Mouse (Mus musculus): ENCODE results near the gene Cgrrf1. TPM values are rescaled to one million over a fixed set of nuclear protein-coding genes. Genes with fewer than 3 reads are reported as not detected.
"Not testable (repeated sequence)": the region's sequence is repeated elsewhere in the genome, so short reads cannot be mapped to it uniquely, and the experiment has no call there.

The Cgrrf1 gene
- polyA plus RNA-seq, 1 experiment from 2014 or later, result 33.8 TPM

DNA sequence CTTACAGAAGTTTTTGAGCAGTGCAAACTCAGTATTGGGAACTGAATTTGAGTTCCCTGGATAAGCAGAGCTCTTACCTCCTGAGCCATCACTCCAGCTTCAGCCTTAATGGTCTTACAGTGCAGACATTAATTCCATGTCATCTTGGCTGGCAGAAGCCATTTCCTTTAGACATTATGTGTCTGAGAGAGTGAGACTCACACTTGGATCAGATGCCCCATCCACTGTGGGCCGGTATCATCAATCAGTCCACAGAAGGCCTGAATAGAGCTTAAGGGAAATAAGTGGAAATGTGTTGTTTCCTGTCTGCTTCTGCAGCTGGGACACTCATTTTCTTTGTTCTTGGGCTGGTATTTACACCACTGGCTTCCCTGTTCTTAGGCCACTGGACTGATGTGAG lies 28.1 kb upstream of the Cgrrf1 start:
- peaks cover 4% of the 10 kb centered on the region; the same call in 1 of the 2 replicates for H3K4me1 ChIP-seq
- 79% methylated on average over 1 of the region's 1 CpGs for WGBS
- no peak overlapping the region for H3K4me3 ChIP-seq
- H3K9me3 ChIP-seq, result no peaks in the 10 kb centered on the region
- DNase-seq (ENCODE audit: low spot score), result no peak
- no peaks in the 10 kb centered on the region for H3K27me3 ChIP-seq (ENCODE audit: insufficient read depth, poor library complexity, severe bottlenecking)
- peaks cover 11% of the 10 kb centered on the region for H3K36me3 ChIP-seq
- no peak overlapping the region for H3K27ac ChIP-seq

DNA sequence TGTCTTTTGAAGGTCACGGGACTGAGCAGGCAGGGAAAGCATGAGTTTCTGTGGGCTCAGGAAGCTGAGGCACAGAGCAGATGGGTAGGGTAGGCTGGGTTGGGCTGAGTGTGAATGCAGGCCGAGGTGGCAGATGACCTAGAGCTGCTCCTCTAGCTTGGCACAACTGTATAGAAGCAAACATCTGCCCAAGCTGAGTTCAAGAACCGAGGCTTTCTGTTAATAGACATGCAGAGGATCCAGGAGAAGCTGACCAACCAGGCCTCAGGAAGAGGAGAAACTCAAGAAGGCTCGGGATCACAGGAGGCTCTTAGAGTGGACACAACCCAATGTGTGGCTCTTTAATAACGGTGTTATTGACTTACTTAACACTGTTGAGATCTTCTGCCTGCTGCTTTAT lies 25.7 kb upstream of the Cgrrf1 start:
- 83% methylated on average over 5 of the region's 5 CpGs for WGBS
- Histone ChIP-seq H3K4me3 (no peak overlapping the region), H3K9me3 (no peaks in the 10 kb centered on the region), H3K36me3 (peaks cover 24% of the 10 kb centered on the region; the same call in 1 of the 2 replicates), H3K27ac (no peak overlapping the region), H3K4me1 (no peaks in the 10 kb centered on the region; the same call in 1 of the 2 replicates), H3K27me3 (ENCODE audit: insufficient read depth, poor library complexity, severe bottlenecking) (no peaks in the 10 kb centered on the region)
- DNase-seq (ENCODE audit: low spot score), result no peak

DNA sequence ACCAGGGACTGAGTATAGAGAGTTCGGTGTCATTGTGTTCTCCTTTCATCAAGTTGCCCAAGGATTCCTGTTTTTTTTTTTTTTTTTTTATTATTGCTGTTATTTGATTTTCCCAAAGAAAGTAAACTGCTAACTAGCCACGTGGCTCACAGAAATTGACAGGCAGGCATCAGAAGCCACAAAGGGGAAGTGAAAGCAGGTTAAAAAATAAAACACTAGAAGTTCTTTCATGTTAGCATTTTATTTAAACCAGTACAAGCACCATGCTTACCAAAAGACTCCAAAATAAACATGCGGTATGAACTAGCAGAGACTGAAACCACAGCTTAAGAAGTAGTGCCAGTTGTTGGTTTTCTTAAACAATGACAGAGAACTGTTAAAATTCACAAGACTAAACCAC lies 24.0 kb upstream of the Cgrrf1 start:
- no peak overlapping the region for H3K4me3 ChIP-seq
- H3K27me3 ChIP-seq (ENCODE audit: insufficient read depth, poor library complexity, severe bottlenecking), result no peaks in the 10 kb centered on the region
- H3K9me3 ChIP-seq, result no peaks in the 10 kb centered on the region
- no peaks in the 10 kb centered on the region for H3K4me1 ChIP-seq
- no peak overlapping the region for H3K27ac ChIP-seq
- H3K36me3 ChIP-seq, result peaks cover 40% of the 10 kb centered on the region
- 82% methylated on average over 3 of the region's 3 CpGs for WGBS
- DNase-seq (ENCODE audit: low spot score), result no peak

DNA sequence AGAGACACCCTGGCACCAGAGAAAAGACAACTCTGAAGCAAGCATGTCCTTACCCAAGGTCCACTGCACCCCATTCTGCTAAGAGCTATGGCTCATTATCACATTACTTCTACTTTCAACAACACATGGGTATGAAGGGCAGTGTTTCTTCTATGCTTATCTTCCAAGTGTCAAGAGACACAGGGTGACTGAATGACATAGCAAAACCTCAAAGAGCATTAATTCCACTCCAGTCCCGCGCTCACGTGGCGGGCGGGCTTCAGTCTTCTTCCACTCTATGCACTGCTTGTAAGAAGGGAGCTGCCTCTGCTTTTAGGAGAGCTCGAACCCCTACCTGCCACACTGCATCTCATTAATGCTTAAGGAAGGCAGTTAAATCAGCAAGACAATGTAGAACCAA lies 16.3 kb upstream of the Cgrrf1 start:
- no peaks in the 10 kb centered on the region for H3K27me3 ChIP-seq (ENCODE audit: insufficient read depth, poor library complexity, severe bottlenecking)
- DNase-seq (ENCODE audit: low spot score), result peak; percentile 80
- 54% methylated on average over 6 of the region's 6 CpGs for WGBS
- H3K9me3 ChIP-seq, result no peaks in the 10 kb centered on the region
- peaks cover 11% of the 10 kb centered on the region for H3K4me1 ChIP-seq
- no peak overlapping the region for H3K27ac ChIP-seq
- no peak overlapping the region for H3K4me3 ChIP-seq
- H3K36me3 ChIP-seq, result peaks cover 56% of the 10 kb centered on the region

DNA sequence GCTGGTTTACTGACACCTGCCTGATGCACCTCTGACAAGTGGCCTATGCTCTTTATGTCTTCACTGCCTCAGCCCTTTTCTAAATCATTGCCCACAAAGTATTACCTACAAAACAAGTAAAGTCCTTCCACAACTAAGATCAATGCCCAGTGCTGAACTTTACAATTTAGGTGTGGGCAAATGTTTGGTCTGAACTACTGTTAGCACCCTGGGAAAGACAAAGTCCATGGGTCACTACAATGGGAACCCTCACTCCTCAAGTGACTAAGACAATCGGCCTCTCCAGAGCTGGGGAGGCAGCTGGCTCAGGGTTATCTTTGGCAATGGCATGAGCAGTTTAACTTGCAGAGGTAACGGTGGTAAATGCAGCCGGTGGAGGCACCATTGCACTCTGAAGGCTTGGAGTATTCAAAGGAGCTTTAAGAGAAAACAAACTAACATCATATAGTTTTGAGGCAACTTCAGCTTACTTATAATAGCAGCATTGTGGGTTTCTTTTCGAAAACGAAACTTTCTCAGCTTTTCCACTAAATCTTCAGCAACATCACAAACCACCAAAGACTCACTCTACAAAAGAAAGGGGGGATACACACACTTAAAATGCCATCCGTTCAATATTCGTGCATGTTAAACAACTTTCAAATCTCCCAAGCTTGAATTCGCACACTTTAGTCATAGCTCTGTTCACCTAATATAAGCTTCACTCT lies 14.9 kb upstream of the Cgrrf1 start:
- peaks cover 44% of the 10 kb centered on the region for H3K36me3 ChIP-seq

DNA sequence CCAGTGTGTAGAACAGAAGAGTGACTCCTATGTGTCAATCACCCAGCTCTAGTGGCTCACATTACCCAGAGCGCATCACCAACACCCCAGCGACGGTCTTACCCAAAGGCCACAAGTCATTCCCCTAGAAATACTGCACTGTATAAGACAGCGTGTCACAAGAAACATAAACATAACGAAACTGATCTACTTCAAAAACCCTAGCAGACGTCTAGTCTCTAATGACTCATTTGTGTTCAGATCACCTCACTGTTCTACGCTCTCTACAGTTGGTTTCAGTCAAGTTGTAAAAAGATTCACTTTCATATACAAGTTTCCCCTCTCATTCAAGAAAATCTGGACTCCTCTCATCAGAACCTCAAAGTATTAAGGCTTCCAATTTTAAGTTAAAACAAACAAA lies 13.2 kb upstream of the Cgrrf1 start:
- H3K36me3 ChIP-seq, result peaks cover 27% of the 10 kb centered on the region
- H3K27me3 ChIP-seq (ENCODE audit: insufficient read depth, poor library complexity, severe bottlenecking), result peaks cover 6% of the 10 kb centered on the region; the same call in 1 of the 2 replicates
- no peak for DNase-seq (ENCODE audit: low spot score)
- H3K9me3 ChIP-seq, result no peaks in the 10 kb centered on the region
- H3K27ac ChIP-seq, result no peak overlapping the region
- peaks cover 21% of the 10 kb centered on the region for H3K4me1 ChIP-seq
- no peak overlapping the region for H3K4me3 ChIP-seq
- WGBS, result 92% methylated on average over 7 of the region's 7 CpGs

More for the DNA sequence above, 14.9 kb upstream of the Cgrrf1 start:
- Histone ChIP-seq H3K27ac (no peak overlapping the region), H3K9me3 (no peaks in the 10 kb centered on the region), H3K4me3 (no peak overlapping the region), H3K27me3 (ENCODE audit: insufficient read depth, poor library complexity, severe bottlenecking) (no peaks in the 10 kb centered on the region), H3K4me1 (peaks cover 18% of the 10 kb centered on the region)
- no peak for DNase-seq (ENCODE audit: low spot score)
- WGBS, result 90% methylated on average over 8 of the region's 8 CpGs

DNA sequence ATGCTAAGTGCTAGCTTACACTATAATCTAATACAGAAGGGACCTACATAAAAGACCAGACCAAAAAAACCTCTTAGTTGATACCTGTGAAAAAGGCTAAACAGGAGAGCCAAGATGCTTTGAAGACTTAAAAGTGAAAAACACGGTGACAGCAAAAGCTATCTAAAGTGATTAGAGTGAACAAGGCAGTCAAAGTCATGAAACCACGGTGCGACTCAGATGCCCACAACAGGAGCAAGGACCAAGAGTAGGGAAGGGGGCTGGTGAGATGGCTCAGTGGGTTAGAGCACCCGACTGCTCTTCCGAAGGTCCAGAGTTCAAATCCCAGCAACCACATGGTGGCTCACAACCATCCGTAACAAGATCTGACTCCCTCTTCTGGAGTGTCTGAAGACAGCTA lies 12.0 kb upstream of the Cgrrf1 start:
- DNase-seq (ENCODE audit: low spot score); H3K27ac ChIP-seq; H3K4me3 ChIP-seq; H3K9me3 ChIP-seq; H3K27me3 ChIP-seq (ENCODE audit: insufficient read depth, poor library complexity, severe bottlenecking): not testable (repeated sequence)
- Histone ChIP-seq H3K4me1 (peaks cover 21% of the 10 kb centered on the region), H3K36me3 (peaks cover 23% of the 10 kb centered on the region)
- WGBS, result 83% methylated on average over 6 of the region's 6 CpGs

DNA sequence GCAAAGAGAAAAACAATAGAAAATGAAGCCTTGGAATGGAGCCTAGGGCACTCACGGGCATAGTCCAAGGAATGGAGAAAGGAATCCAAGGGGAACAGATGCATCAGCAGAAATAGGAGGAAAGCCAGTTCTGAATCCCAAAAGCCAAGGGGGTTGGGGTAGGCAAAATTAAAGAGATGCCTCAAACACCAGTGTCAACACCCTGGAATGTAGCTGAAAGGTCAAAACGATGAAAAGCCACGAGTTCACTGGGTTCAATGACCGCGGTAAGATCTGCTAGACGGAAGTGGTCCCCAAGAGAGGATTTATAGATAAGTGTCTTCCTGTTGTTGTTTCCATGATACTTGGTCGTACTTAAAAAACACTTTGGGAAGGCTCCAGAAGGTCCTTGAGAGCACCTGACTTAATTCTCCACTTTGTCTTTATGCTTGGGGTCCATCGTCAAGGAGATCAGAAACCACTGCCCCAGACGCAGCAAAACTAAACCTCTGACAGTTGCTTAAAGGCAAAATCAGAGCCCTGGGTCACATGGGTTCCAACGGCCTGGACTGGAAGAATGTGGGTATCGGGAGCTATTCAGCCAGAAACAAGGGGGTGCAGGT lies 10.6 kb upstream of the Cgrrf1 start:
- WGBS, result under 1% methylated on average over 11 of the region's 11 CpGs
- peak overlapping the region; percentile 88 for H3K4me3 ChIP-seq
- no peak for DNase-seq (ENCODE audit: low spot score)
- H3K27ac ChIP-seq, result peak overlapping the region; percentile 97
- H3K36me3 ChIP-seq, result peaks cover 11% of the 10 kb centered on the region
- peaks cover 9% of the 10 kb centered on the region; the same call in 1 of the 2 replicates for H3K27me3 ChIP-seq (ENCODE audit: insufficient read depth, poor library complexity, severe bottlenecking)
- H3K9me3 ChIP-seq, result no peaks in the 10 kb centered on the region
- H3K4me1 ChIP-seq, result peaks cover 13% of the 10 kb centered on the region

DNA sequence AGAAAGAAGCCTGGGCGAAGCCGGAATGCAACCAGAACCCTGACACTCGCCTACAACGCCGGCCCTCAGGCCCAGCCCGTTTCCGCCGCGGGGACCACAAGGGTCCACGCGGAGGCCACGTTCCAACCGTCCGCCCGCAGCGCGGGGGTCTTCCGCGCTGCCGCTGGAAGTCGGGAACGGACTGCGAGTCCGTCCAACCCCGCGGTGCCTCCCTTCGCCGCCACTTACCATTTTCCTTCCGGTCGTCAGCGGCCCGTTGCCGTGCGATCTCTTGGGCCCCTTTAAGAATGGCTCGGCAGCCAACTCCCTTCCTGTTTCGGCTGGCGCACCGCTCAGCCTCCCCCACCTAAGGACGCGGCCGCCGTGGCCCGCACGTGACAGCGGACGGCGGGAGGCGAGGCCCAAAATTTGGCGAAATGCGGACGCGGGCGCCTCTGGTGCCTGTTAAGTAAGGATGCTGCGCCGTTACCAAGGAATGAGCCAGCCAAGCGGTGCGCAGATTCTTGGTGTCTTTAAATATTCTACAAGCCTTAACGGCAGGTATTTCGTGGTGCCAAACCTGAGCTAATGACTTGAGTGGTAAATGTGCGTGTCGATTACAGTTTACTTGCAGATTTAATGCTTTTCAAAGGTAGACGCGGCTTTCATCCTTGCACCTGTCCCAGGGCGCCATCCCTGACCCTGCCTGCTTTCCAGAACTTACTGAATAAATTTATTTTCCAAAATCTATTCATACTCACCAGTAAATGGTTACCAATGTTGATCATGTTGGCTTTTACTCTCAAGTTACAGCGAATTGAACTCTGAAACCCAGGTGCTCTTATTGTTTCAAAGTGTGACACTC lies 9.8 kb upstream of the Cgrrf1 start, which contains the start of gene Gmfb:
Gene Gmfb, minus strand, starts transcription at position 370 of the 844 bp plus-strand sequence.
- Histone ChIP-seq H3K27ac (peak within 1 kb of the TSS; percentile 97), H3K36me3 (peaks cover 5% of the 10 kb centered on the region), H3K4me1 (peaks cover 13% of the 10 kb centered on the region), H3K4me3 (peak within 1 kb of the TSS; percentile 88), H3K9me3 (no peaks in the 10 kb centered on the region), H3K27me3 (ENCODE audit: insufficient read depth, poor library complexity, severe bottlenecking) (peaks cover 9% of the 10 kb centered on the region; the same call in 1 of the 2 replicates)
- under 1% methylated on average over 65 of the region's 65 CpGs for WGBS
- peak; percentile 96 for DNase-seq (ENCODE audit: low spot score)

DNA sequence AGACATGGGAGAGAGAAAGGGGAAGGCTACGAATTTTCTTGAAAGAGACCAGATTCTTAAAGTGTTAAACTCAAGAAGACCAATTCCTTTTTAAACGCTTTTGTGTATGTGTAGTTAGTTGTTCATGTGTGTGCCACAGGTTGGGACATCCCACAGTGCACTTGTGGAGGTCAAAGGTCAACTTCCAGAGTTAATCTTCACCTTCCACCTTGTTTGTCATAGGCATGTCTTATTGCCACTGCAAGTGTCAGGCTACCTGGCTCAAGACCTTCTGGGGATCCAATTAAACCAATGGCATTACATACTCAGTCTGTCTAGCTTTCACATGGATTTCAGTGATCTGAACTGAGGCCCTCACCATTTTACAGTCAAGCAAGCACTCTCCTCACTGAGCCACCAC lies 7.9 kb upstream of the Cgrrf1 start:
- Histone ChIP-seq H3K4me1 (peaks cover 13% of the 10 kb centered on the region), H3K27me3 (ENCODE audit: insufficient read depth, poor library complexity, severe bottlenecking) (peaks cover 9% of the 10 kb centered on the region; the same call in 1 of the 2 replicates), H3K36me3 (no peaks in the 10 kb centered on the region), H3K4me3 (no peak overlapping the region), H3K9me3 (no peaks in the 10 kb centered on the region), H3K27ac (no peak overlapping the region)
- 76% methylated on average over 2 of the region's 2 CpGs for WGBS
- DNase-seq (ENCODE audit: low spot score), result no peak

DNA sequence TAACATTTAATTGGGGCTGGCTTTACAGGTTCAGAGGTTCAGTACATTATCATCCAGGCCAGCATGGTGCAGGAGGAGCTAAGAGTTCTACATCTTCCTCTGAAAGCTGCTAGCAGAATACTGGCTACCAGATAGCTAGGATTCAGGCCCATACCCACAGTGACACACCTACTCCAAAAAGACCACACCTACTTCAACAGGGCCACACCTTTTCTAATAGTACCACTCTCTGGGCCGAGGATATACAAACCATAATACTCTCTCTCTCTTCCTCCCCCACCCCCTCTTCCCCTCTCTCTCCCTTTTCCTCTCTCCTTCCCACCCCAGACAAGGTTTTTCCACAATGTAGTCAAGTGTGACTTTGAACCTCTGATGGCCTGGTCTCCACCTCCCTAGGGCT lies 4.5 kb upstream of the Cgrrf1 start:
- Histone ChIP-seq H3K4me1 (peaks cover 10% of the 10 kb centered on the region), H3K27ac (no peak overlapping the region), H3K27me3 (ENCODE audit: insufficient read depth, poor library complexity, severe bottlenecking) (peaks cover 9% of the 10 kb centered on the region; the same call in 1 of the 2 replicates), H3K36me3 (no peaks in the 10 kb centered on the region), H3K4me3 (no peak overlapping the region), H3K9me3 (no peaks in the 10 kb centered on the region)
- 59% methylated on average over 1 of the region's 1 CpGs for WGBS
- DNase-seq (ENCODE audit: low spot score), result no peak

DNA sequence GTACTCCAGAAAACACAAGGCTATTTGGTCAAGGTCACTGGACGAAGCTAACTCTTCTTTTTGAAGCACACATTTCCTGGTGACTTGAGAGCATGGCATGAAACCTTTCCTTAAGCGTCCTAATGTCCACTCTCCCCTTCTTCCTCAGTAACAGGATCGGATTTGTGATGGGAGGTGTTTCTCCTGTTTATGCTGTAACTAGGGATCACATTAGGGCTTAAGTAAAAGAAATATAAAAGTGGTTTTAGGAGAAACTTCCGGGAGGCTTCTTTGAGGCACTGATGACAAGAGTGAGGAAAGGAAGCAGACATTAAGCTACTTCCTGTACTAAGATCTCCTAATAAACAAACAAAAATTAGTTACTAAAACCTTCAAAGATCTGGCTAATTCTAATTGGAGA lies 630 bp upstream of the Cgrrf1 start:
- Histone ChIP-seq H3K27ac (peak overlapping the region; percentile 93), H3K9me3 (no peaks in the 10 kb centered on the region), H3K4me3 (peak overlapping the region; percentile 97), H3K27me3 (ENCODE audit: insufficient read depth, poor library complexity, severe bottlenecking) (no peaks in the 10 kb centered on the region), H3K36me3 (no peaks in the 10 kb centered on the region), H3K4me1 (peaks cover 17% of the 10 kb centered on the region)
- 6% methylated on average over 4 of the region's 4 CpGs for WGBS
- no peak for DNase-seq (ENCODE audit: low spot score)

All from heart, embryonic 10.5 days (tissue).